Mouse (Mus musculus) ES-Bruce4 (cell line): ENCODE results near the gene Csmd2.

Source experiments
- CTCF ChIP-seq: IDR thresholded peaks from one replicate; pipeline ENCODE4 v1.8.1; 2011; ENCODE audit warnings: low read depth, low read length
- EP300 ChIP-seq: IDR thresholded peaks from 2 replicates; pipeline ENCODE4 v1.6.1; 2011; ENCODE audit warnings: low read depth, low read length; ENCODE audit not compliant: insufficient read depth

DNA sequence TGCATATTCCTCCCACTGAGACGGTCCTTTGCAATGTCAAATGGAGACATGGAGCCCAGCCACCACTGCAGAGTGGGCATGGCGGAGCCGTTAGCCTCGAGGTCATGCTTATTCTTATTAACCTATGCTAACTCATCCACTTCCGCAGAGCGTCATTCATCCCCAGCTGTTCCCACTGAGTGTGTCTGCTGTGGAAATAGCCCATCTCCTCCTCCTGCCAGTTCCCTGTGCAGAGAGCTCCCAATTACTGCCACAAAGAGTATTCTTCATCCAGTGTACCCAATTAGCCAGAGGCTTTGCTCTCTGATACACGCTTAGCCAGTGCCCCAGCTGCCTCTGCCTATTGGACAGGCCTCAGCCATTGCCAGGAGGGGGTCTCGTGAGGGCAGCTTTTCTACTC, 504.4 kb downstream of the Csmd2 start:
- TF ChIP-seq EP300 (no peak), CTCF (no peak)
